Mouse (Mus musculus) liver, postnatal 0 days (tissue): ENCODE measurements around the gene Fkbp1b. TPM values are rescaled to one million over a fixed set of nuclear protein-coding genes. Genes with fewer than 3 reads are reported as not detected.

Experiments
- ATAC-seq: fragments of 200-750 bp; cut with Nextera tagmentation; 2 replicates; pipeline ENCODE4 v1.8.0; 2017; ENCODE audit warnings: mild to moderate bottlenecking, moderate library complexity
- DNase-seq: peaks from one replicate; pipeline ENCODE4 v3.0.0-alpha.2; 2016
- H3K27ac ChIP-seq: fragments of 300-500 bp; sonication (generic); 2 replicates; pipeline ENCODE4 v1.5.1; 2014; ENCODE audit warnings: antibody characterized with exemption, moderate library complexity, mild to moderate bottlenecking, low read depth
- H3K27me3 ChIP-seq: fragments of 300-500 bp; sonication (generic); 2 replicates; pipeline ENCODE4 v1.6.1; 2014; ENCODE audit warnings: low read length, control low read depth, mixed read lengths; ENCODE audit not compliant: insufficient read depth
- H3K36me3 ChIP-seq: fragments of 300-500 bp; sonication (generic); replicated peaks from 2 replicates; pipeline ENCODE4 v1.6.1; 2014; ENCODE audit warnings: mild to moderate bottlenecking, control low read depth, low read length, moderate library complexity, mixed read lengths; ENCODE audit not compliant: insufficient read depth
- H3K4me1 ChIP-seq: fragments of 300-500 bp; sonication (generic); 2 replicates; pipeline ENCODE4 v1.6.1; 2014; ENCODE audit warnings: antibody characterized with exemption, mild to moderate bottlenecking, control low read depth; ENCODE audit not compliant: insufficient read depth
- H3K4me2 ChIP-seq: fragments of 300-500 bp; sonication (generic); 2 replicates; pipeline ENCODE4 v1.6.1; 2014; ENCODE audit warnings: low read depth, mild to moderate bottlenecking, low read length, moderate library complexity, mixed read lengths
- H3K4me3 ChIP-seq: fragments of 300-500 bp; sonication (generic); 2 replicates; pipeline ENCODE4 v1.5.1; 2014; ENCODE audit warnings: low read depth, low read length
- H3K9ac ChIP-seq: fragments of 300-500 bp; sonication (generic); replicated peaks from 2 replicates; pipeline ENCODE4 v1.6.1; 2014; ENCODE audit warnings: mild to moderate bottlenecking, moderate library complexity
- H3K9me3 ChIP-seq: fragments of 300-500 bp; sonication (generic); 2 replicates; pipeline ENCODE4 v1.6.1; 2016; ENCODE audit warnings: mild to moderate bottlenecking, control low read depth, low read length, mixed read lengths
- CTCF ChIP-seq: sonication (generic); IDR thresholded peaks from 2 replicates; pipeline ENCODE4 v1.5.1; 2016; ENCODE audit warnings: antibody characterized with exemption, low read depth
- EP300 ChIP-seq: IDR thresholded peaks from 2 replicates; pipeline ENCODE4 v1.6.1; 2016; ENCODE audit warnings: antibody characterized with exemption, low read depth, mild to moderate bottlenecking
- WGBS: fragments of 180-500 bp; shearing (Covaris S2); extraction: QIAGEN DNeasy Blood & Tissue Kit; methylation state at CpG from one replicate; pipeline ENCODE4 v1.1.7; 2014; ENCODE audit not compliant: insufficient replicate concordance; 5-methylcytosine and 5-hydroxymethylcytosine counted together
- polyA plus RNA-seq: library from polyadenylated mRNA; unstranded; fragments of >200 nt; fragmentation: Nextera tagmentation; extraction: Ambion mirVana; gene quantifications from 2 replicates; pipeline ENCODE4 v1.2.1, GENCODE M21; 2015

Gene Fkbp1b
- polyA plus RNA-seq, 1 experiment from 2014 or later = 4.6 TPM

GRCm38 (mm10) chr12:4879048-4879447 lies 37.7 kb upstream of the Fkbp1b start:
- H3K36me3 ChIP-seq = peaks cover 27% of the 10 kb centered on the region
- no peak overlapping the region for H3K4me3 ChIP-seq
- H3K4me1 ChIP-seq = peaks cover 16% of the 10 kb centered on the region
- no peaks in the 10 kb centered on the region for H3K27me3 ChIP-seq
- TF ChIP-seq CTCF = peak; percentile 57
- no peak for TF ChIP-seq EP300
- WGBS = 89% methylated on average over 5 of the region's 5 CpGs
- ATAC-seq = no peak
- H3K9me3 ChIP-seq = no peaks in the 10 kb centered on the region
- DNase-seq = no peak
- no peak overlapping the region for H3K9ac ChIP-seq
- H3K4me2 ChIP-seq = no peak overlapping the region
- no peak overlapping the region for H3K27ac ChIP-seq

GRCm38 (mm10) chr12:4878296-4878783 lies 36.9 kb upstream of the Fkbp1b start:
- WGBS = 64% methylated on average over 9 of the region's 9 CpGs
- H3K27ac ChIP-seq = no peak overlapping the region
- H3K36me3 ChIP-seq = peaks cover 27% of the 10 kb centered on the region
- DNase-seq (no peak), ATAC-seq (no peak)
- no peaks in the 10 kb centered on the region for H3K9me3 ChIP-seq
- H3K4me1 ChIP-seq = peaks cover 18% of the 10 kb centered on the region
- H3K4me3 ChIP-seq = no peak overlapping the region
- no peak overlapping the region for H3K9ac ChIP-seq
- no peaks in the 10 kb centered on the region for H3K27me3 ChIP-seq
- TF ChIP-seq CTCF (no peak), EP300 (peak; percentile 26; the same call in 1 of the 2 replicates)
- H3K4me2 ChIP-seq = no peak overlapping the region

- Histone ChIP-seq H3K9ac (no peak overlapping the region), H3K4me1 (peaks cover 18% of the 10 kb centered on the region), H3K4me3 (no peak overlapping the region), H3K4me2 (no peak overlapping the region), H3K27ac (no peak overlapping the region), H3K36me3 (peaks cover 8% of the 10 kb centered on the region), H3K9me3 (no peaks in the 10 kb centered on the region), H3K27me3 (no peaks in the 10 kb centered on the region)
- no peak for TF ChIP-seq CTCF
- no peak for TF ChIP-seq EP300
- no peak for DNase-seq
- ATAC-seq = no peak
- WGBS = 60% methylated on average over 8 of the region's 8 CpGs
These were observed 34.2 kb upstream of the Fkbp1b start for GRCm38 (mm10) chr12:4875623-4876022.

GRCm38 (mm10) chr12:4874161-4874927 lies 33.0 kb upstream of the Fkbp1b start, which contains the start of gene Mfsd2b:
Gene Mfsd2b, minus strand, starts transcription at chr12:4874359.
- Histone ChIP-seq H3K4me1 (peaks cover 18% of the 10 kb centered on the region), H3K27ac (peak within 1 kb of the TSS; percentile 91), H3K36me3 (peaks cover 7% of the 10 kb centered on the region), H3K9ac (peak within 1 kb of the TSS; percentile 77), H3K27me3 (no peaks in the 10 kb centered on the region), H3K4me2 (peak within 1 kb of the TSS; percentile 75), H3K9me3 (no peaks in the 10 kb centered on the region), H3K4me3 (peak within 1 kb of the TSS; percentile 62)
- 2% methylated on average over 24 of the region's 24 CpGs for WGBS
- DNase-seq (peak; percentile 90), ATAC-seq (peak; percentile 76)
- TF ChIP-seq EP300 = 0 out of 2 replicates have a peak, but pooled peaks have one; percentile 7
- peak; percentile 7; the same call in 1 of the 2 replicates for TF ChIP-seq CTCF

- Histone ChIP-seq H3K4me2 (peak overlapping the region; percentile 75), H3K4me1 (peaks cover 18% of the 10 kb centered on the region), H3K27ac (peak overlapping the region; percentile 91), H3K9ac (peak overlapping the region; percentile 77), H3K36me3 (peaks cover 6% of the 10 kb centered on the region; the same call in 1 of the 2 replicates), H3K9me3 (no peaks in the 10 kb centered on the region), H3K27me3 (no peaks in the 10 kb centered on the region), H3K4me3 (peak overlapping the region; percentile 62)
- ATAC-seq (no peak), DNase-seq (no peak)
- 37% methylated on average over 6 of the region's 6 CpGs for WGBS
- no peak for TF ChIP-seq CTCF
These were observed 32.1 kb upstream of the Fkbp1b start for GRCm38 (mm10) chr12:4873531-4873930.

GRCm38 (mm10) chr12:4872983-4873477 lies 31.6 kb upstream of the Fkbp1b start:
- Histone ChIP-seq H3K9ac (peak overlapping the region; percentile 77), H3K4me1 (peaks cover 18% of the 10 kb centered on the region), H3K9me3 (no peaks in the 10 kb centered on the region), H3K36me3 (peaks cover 7% of the 10 kb centered on the region; the same call in 1 of the 2 replicates), H3K4me3 (peak overlapping the region; percentile 62), H3K27me3 (no peaks in the 10 kb centered on the region), H3K27ac (peak overlapping the region; percentile 91), H3K4me2 (peak overlapping the region; percentile 75)
- WGBS = 51% methylated on average over 5 of the region's 5 CpGs
- TF ChIP-seq EP300 (peak; percentile 99), CTCF (no peak)
- ATAC-seq (peak; percentile 85), DNase-seq (no peak)
